Mouse (Mus musculus): Measurements from ENCODE around the gene Slc39a11. TPM values are rescaled to one million over a fixed set of nuclear protein-coding genes. Genes with fewer than 3 reads are reported as not detected.

The Slc39a11 gene
- polyA plus RNA-seq, 1 experiment from 2014 or later, result 26.3 TPM

- Histone ChIP-seq H3K9ac (no peak overlapping the region), H3K9me3 (no peaks in the 10 kb centered on the region), H3K4me2 (no peak overlapping the region), H3K27me3 (no peaks in the 10 kb centered on the region), H3K4me3 (no peak overlapping the region), H3K27ac (no peak overlapping the region), H3K36me3 (no peaks in the 10 kb centered on the region), H3K4me1 (no peaks in the 10 kb centered on the region)
- no peak for ATAC-seq (ENCODE audit: insufficient number of reproducible peaks, insufficient read depth, low FRiP score, low TSS enrichment, low read depth)
- WGBS, result 57% methylated on average over 7 of the region's 7 CpGs
Measured at GRCm38 (mm10) chr11:113630642-113631041, 19.2 kb downstream of the Slc39a11 start.

- 51% methylated on average over 4 of the region's 4 CpGs for WGBS
- H3K4me2 ChIP-seq, result no peak overlapping the region
Measured at GRCm38 (mm10) chr11:113627785-113628184, 22.1 kb downstream of the Slc39a11 start.

GRCm38 (mm10) chr11:113625437-113625836, 24.4 kb downstream of the Slc39a11 start:
- H3K9ac ChIP-seq, result no peak overlapping the region
- no peaks in the 10 kb centered on the region for H3K4me1 ChIP-seq
- no peak overlapping the region for H3K27ac ChIP-seq
- H3K27me3 ChIP-seq, result peaks cover 17% of the 10 kb centered on the region
- ATAC-seq (ENCODE audit: insufficient number of reproducible peaks, insufficient read depth, low FRiP score, low TSS enrichment, low read depth), result no peak
- no peaks in the 10 kb centered on the region for H3K9me3 ChIP-seq
- 92% methylated on average over 18 of the region's 18 CpGs for WGBS
- H3K4me2 ChIP-seq, result no peak overlapping the region
- no peaks in the 10 kb centered on the region for H3K36me3 ChIP-seq
- no peak overlapping the region for H3K4me3 ChIP-seq

More at GRCm38 (mm10) chr11:113627785-113628184, 22.1 kb downstream of the Slc39a11 start:
- H3K4me1 ChIP-seq, result no peaks in the 10 kb centered on the region
- no peak overlapping the region for H3K9ac ChIP-seq
- H3K27ac ChIP-seq, result no peak overlapping the region
- no peak overlapping the region for H3K4me3 ChIP-seq
- H3K9me3 ChIP-seq, result no peaks in the 10 kb centered on the region
- ATAC-seq (ENCODE audit: insufficient number of reproducible peaks, insufficient read depth, low FRiP score, low TSS enrichment, low read depth), result no peak
- H3K36me3 ChIP-seq, result no peaks in the 10 kb centered on the region
- no peaks in the 10 kb centered on the region for H3K27me3 ChIP-seq

- Histone ChIP-seq H3K9ac (no peak overlapping the region), H3K4me3 (no peak overlapping the region), H3K27ac (no peak overlapping the region), H3K27me3 (peaks cover 51% of the 10 kb centered on the region), H3K36me3 (no peaks in the 10 kb centered on the region), H3K4me1 (peaks cover 27% of the 10 kb centered on the region), H3K9me3 (no peaks in the 10 kb centered on the region), H3K4me2 (no peak overlapping the region)
- 86% methylated on average over 4 of the region's 4 CpGs for WGBS
- ATAC-seq (ENCODE audit: insufficient number of reproducible peaks, insufficient read depth, low FRiP score, low TSS enrichment, low read depth), result no peak
Measured at GRCm38 (mm10) chr11:113622028-113622427, 27.9 kb downstream of the Slc39a11 start.

- WGBS, result 64% methylated on average over 2 of the region's 2 CpGs
- Histone ChIP-seq H3K4me1 (peaks cover 27% of the 10 kb centered on the region), H3K27me3 (peaks cover 51% of the 10 kb centered on the region), H3K36me3 (no peaks in the 10 kb centered on the region), H3K27ac (no peak overlapping the region), H3K9me3 (no peaks in the 10 kb centered on the region), H3K9ac (no peak overlapping the region), H3K4me2 (no peak overlapping the region), H3K4me3 (no peak overlapping the region)
- ATAC-seq (ENCODE audit: insufficient number of reproducible peaks, insufficient read depth, low FRiP score, low TSS enrichment, low read depth), result no peak
Measured at GRCm38 (mm10) chr11:113621001-113621400, 28.9 kb downstream of the Slc39a11 start.

- Histone ChIP-seq H3K27me3 (peaks cover 54% of the 10 kb centered on the region), H3K4me3 (peak overlapping the region; percentile 50), H3K4me1 (peaks cover 27% of the 10 kb centered on the region), H3K9ac (peak overlapping the region; percentile 64), H3K9me3 (no peaks in the 10 kb centered on the region), H3K4me2 (peak overlapping the region; percentile 94), H3K27ac (no peak overlapping the region), H3K36me3 (no peaks in the 10 kb centered on the region)
- no peak for ATAC-seq (ENCODE audit: insufficient number of reproducible peaks, insufficient read depth, low FRiP score, low TSS enrichment, low read depth)
- 2% methylated on average over 31 of the region's 31 CpGs for WGBS
Measured at GRCm38 (mm10) chr11:113619420-113620080, 30.3 kb downstream of the Slc39a11 start.

- H3K27ac ChIP-seq, result no peak within 1 kb of the TSS
- H3K27me3 ChIP-seq, result peaks cover 54% of the 10 kb centered on the region
- under 1% methylated on average over 54 of the region's 54 CpGs for WGBS
- H3K4me2 ChIP-seq, result peak within 1 kb of the TSS; percentile 94
- H3K4me1 ChIP-seq, result peaks cover 27% of the 10 kb centered on the region
- peak; percentile 50; the same call in 1 of the 2 replicates for ATAC-seq (ENCODE audit: insufficient number of reproducible peaks, insufficient read depth, low FRiP score, low TSS enrichment, low read depth)
- peak within 1 kb of the TSS; percentile 50 for H3K4me3 ChIP-seq
- H3K9ac ChIP-seq, result peak within 1 kb of the TSS; percentile 64
- H3K9me3 ChIP-seq, result no peaks in the 10 kb centered on the region
- no peaks in the 10 kb centered on the region for H3K36me3 ChIP-seq
Measured at GRCm38 (mm10) chr11:113618672-113619419, 31.0 kb downstream of the Slc39a11 start, which contains the start of gene Sstr2. Gene Sstr2, plus strand, starts transcription at chr11:113619342.

GRCm38 (mm10) chr11:113618303-113618671, 31.6 kb downstream of the Slc39a11 start:
- Histone ChIP-seq H3K4me1 (peaks cover 27% of the 10 kb centered on the region), H3K4me2 (peak overlapping the region; percentile 94), H3K9me3 (no peaks in the 10 kb centered on the region), H3K4me3 (peak overlapping the region; percentile 50), H3K27me3 (peaks cover 58% of the 10 kb centered on the region), H3K27ac (no peak overlapping the region), H3K9ac (peak overlapping the region; percentile 64), H3K36me3 (no peaks in the 10 kb centered on the region)
- no peak for ATAC-seq (ENCODE audit: insufficient number of reproducible peaks, insufficient read depth, low FRiP score, low TSS enrichment, low read depth)
- WGBS, result 24% methylated on average over 4 of the region's 4 CpGs

GRCm38 (mm10) chr11:113617132-113617911, 32.6 kb downstream of the Slc39a11 start:
- Histone ChIP-seq H3K9ac (no peak overlapping the region), H3K36me3 (no peaks in the 10 kb centered on the region), H3K9me3 (no peaks in the 10 kb centered on the region), H3K27ac (no peak overlapping the region; the same call in 1 of the 2 replicates), H3K4me2 (peak overlapping the region; percentile 94; the same call in 1 of the 2 replicates), H3K4me1 (peaks cover 29% of the 10 kb centered on the region), H3K27me3 (peaks cover 58% of the 10 kb centered on the region), H3K4me3 (no peak overlapping the region)
- ATAC-seq (ENCODE audit: insufficient number of reproducible peaks, insufficient read depth, low FRiP score, low TSS enrichment, low read depth), result no peak
- WGBS, result 23% methylated on average over 14 of the region's 14 CpGs

GRCm38 (mm10) chr11:113614476-113614875, 35.4 kb downstream of the Slc39a11 start:
- H3K4me3 ChIP-seq, result no peak overlapping the region
- no peak overlapping the region for H3K9ac ChIP-seq
- peaks cover 32% of the 10 kb centered on the region for H3K27me3 ChIP-seq
- H3K4me1 ChIP-seq, result peaks cover 37% of the 10 kb centered on the region
- H3K27ac ChIP-seq, result no peak overlapping the region
- WGBS, result 70% methylated on average over 6 of the region's 6 CpGs
- no peaks in the 10 kb centered on the region for H3K36me3 ChIP-seq
- no peak for ATAC-seq (ENCODE audit: insufficient number of reproducible peaks, insufficient read depth, low FRiP score, low TSS enrichment, low read depth)
- H3K4me2 ChIP-seq, result no peak overlapping the region
- H3K9me3 ChIP-seq, result no peaks in the 10 kb centered on the region

All from embryonic facial prominence, embryonic 13.5 days (tissue).